Mouse (Mus musculus) liver, adult 2 months (tissue): ENCODE measurements at regions not wholly inside any gene's neighbourhood (a gene's known extent, or its start where the extent isn't known, plus 50 kb on each side); places are given as distances from the start of the nearest gene placed in this dataset.

Source experiments
- DNase-seq: peaks from one replicate; pipeline ENCODE4 v3.0.0-alpha.2; 2011; ENCODE audit warnings: low read depth, low spot score; ENCODE audit errors: extremely low read depth
- H3K27ac ChIP-seq: fragments of 200-500 bp; replicated peaks from 2 replicates; pipeline ENCODE4 v1.5.1; 2012; ENCODE audit warnings: low read depth, mild to moderate bottlenecking, control low read depth, inconsistent platforms, low read length; ENCODE audit not compliant: insufficient read depth
- H3K27me3 ChIP-seq: fragments of 200-500 bp; 2 replicates; pipeline ENCODE4 v1.6.1; 2012; ENCODE audit warnings: mild to moderate bottlenecking, moderate library complexity, low read length, inconsistent platforms; ENCODE audit not compliant: control insufficient read depth, insufficient read depth
- H3K36me3 ChIP-seq: fragments of 200-500 bp; 2 replicates; pipeline ENCODE4 v1.6.1; 2012; ENCODE audit warnings: low read length, inconsistent platforms; ENCODE audit not compliant: control insufficient read depth, insufficient read depth
- H3K4me1 ChIP-seq: fragments of 200-500 bp; 2 replicates; pipeline ENCODE4 v1.6.1; 2011; ENCODE audit warnings: low read length; ENCODE audit not compliant: control insufficient read depth, insufficient read depth
- H3K4me3 ChIP-seq: fragments of 200-500 bp; 2 replicates; pipeline ENCODE4 v1.5.1; 2011; ENCODE audit warnings: low read depth, mild to moderate bottlenecking, control low read depth, low read length, moderate library complexity; ENCODE audit not compliant: insufficient read depth
- H3K79me2 ChIP-seq: fragments of 200-500 bp; 2 replicates; pipeline ENCODE4 v1.6.1; 2012; ENCODE audit warnings: inconsistent platforms, mild to moderate bottlenecking, low read length, moderate library complexity; ENCODE audit not compliant: control insufficient read depth, insufficient read depth
- H3K9ac ChIP-seq: fragments of 200-500 bp; 2 replicates; pipeline ENCODE4 v1.6.1; 2012; ENCODE audit warnings: low read depth, mild to moderate bottlenecking, control low read depth, inconsistent platforms, low read length
- CTCF ChIP-seq: fragments of 200-500 bp; IDR thresholded peaks from 2 replicates; pipeline ENCODE4 v1.5.1; 2011; ENCODE audit warnings: low read depth, low read length, control low read depth
- POLR2A ChIP-seq: fragments of 200-500 bp; IDR thresholded peaks from 2 replicates; pipeline ENCODE4 v1.6.1; 2011; ENCODE audit warnings: low read length, control low read depth; ENCODE audit not compliant: insufficient read depth; ENCODE audit errors: extremely low read depth
- WGBS: fragments of 180-500 bp; shearing (Covaris S2); methylation state at CpG from one replicate; pipeline ENCODE4 v1.1.7; 2018; 5-methylcytosine and 5-hydroxymethylcytosine counted together

DNA sequence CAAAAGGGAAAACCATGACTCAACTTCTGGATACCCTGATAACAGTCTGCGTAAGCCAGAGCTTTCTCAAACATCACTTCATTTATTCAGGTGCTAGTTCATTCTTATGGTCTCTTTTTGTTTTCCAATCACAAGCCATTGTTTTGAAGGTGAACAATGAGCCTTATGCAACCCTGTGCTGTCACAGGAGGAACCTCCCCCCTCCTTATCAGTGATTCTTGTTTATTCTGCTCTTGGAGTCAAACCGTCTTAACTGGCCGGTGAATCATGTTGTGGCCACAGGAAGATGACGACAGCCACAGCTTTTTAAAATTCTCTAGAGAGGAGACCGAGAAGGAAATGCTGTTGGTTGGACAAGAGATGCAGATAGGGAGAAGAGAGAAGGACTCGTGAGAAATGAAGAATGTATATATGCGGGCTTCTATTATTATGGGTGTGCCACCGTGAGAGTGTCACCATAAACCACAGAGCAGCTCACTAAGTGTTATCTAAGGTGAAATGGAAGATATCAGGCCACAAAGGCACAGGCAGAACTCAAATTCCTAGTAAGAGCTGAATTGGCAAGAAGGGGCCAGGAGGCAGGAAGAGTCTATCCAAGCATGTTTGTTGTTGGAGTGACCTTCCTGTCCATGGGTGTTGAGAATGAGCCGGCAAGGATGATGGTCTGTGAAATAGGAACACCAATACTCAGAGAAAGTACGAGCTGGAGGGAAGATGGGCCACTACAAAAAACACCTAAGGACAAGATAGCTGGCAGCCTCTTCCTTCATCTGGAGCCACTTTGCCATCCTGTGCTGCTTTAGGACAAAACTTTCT, 151.8 kb downstream of the Kdr start:
- H3K36me3 ChIP-seq = no peaks in the 10 kb centered on the region
- no peak overlapping the region for H3K4me3 ChIP-seq
- no peaks in the 10 kb centered on the region for H3K79me2 ChIP-seq
- 36% methylated on average over 10 of the region's 10 CpGs for WGBS
- H3K27ac ChIP-seq = no peak overlapping the region; the same call in 1 of the 2 replicates
- H3K4me1 ChIP-seq = no peaks in the 10 kb centered on the region; the same call in 1 of the 2 replicates
- TF ChIP-seq POLR2A (no peak), CTCF (no peak)
- no peaks in the 10 kb centered on the region for H3K27me3 ChIP-seq
- no peak overlapping the region for H3K9ac ChIP-seq
- peak; percentile 1 for DNase-seq

DNA sequence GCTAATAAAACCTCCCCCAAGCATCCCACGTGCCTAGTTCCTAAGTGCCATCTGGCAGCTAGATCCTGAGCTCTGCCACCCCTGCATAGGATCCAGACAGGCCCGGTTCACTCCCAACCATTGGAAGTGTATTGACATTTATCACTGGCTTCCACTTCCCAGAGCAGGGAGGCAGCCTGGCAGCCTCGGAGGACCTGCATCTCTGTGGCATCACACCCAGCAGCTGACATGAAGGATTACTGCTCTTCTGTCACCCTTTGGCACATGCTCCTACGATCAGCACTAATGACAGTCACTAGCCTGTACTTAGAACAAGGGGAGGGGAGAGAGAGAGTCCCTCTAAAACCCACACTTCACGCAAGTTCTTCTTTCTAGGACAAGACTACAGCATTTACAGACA, 152.7 kb downstream of the Kdr start:
- Histone ChIP-seq H3K36me3 (no peaks in the 10 kb centered on the region), H3K4me1 (no peaks in the 10 kb centered on the region; the same call in 1 of the 2 replicates), H3K4me3 (no peak overlapping the region), H3K9ac (no peak overlapping the region), H3K27me3 (no peaks in the 10 kb centered on the region), H3K27ac (no peak overlapping the region), H3K79me2 (no peaks in the 10 kb centered on the region)
- DNase-seq = no peak
- TF ChIP-seq CTCF (no peak), POLR2A (no peak)
- WGBS = 59% methylated on average over 5 of the region's 5 CpGs

DNA sequence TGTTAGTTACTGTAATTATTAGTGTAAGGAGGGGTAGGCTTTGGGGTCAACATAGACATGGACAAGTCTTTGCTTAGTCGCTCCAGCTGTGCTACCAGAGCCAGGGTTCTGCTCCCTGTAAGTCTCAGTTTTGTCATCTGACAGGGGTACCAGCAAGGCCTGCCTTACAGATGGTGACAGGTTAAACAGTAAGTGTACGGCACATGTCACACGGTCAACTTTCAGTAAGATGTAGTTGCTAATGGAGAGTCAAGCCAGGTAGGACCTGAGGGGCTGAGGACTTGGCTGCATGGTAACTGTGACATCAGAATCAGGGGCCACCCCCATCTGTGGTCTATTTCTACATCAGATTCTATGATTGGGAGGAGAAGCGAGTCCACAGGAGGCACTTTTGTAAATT, 153.6 kb downstream of the Kdr start:
- Histone ChIP-seq H3K36me3 (no peaks in the 10 kb centered on the region), H3K27me3 (no peaks in the 10 kb centered on the region), H3K4me3 (no peak overlapping the region), H3K9ac (no peak overlapping the region), H3K27ac (no peak overlapping the region), H3K4me1 (no peaks in the 10 kb centered on the region; the same call in 1 of the 2 replicates), H3K79me2 (no peaks in the 10 kb centered on the region)
- DNase-seq = no peak
- TF ChIP-seq CTCF (no peak), POLR2A (no peak)
- 97% methylated on average over 4 of the region's 4 CpGs for WGBS

DNA sequence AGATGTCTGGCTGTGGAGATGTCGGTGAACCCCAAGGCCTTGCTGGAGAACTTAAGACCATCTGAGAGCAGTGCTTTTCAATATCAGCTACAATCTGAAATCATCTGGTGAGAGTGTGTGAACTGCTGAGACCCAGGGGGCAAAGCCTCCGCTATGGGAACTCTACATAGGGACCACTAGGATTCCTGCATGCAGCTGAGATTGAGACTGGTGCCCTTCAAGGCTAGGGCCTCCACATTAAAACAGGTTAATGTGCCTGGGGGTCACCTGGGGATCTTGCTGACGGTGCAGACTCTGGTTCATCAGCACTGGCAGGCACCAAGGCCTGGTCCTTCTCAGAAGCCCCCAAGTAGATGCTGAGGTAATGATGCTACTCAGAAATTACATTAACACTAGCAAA, 154.6 kb downstream of the Kdr start:
- Histone ChIP-seq H3K36me3 (no peaks in the 10 kb centered on the region), H3K27me3 (no peaks in the 10 kb centered on the region), H3K4me3 (no peak overlapping the region), H3K27ac (no peak overlapping the region), H3K4me1 (no peaks in the 10 kb centered on the region; the same call in 1 of the 2 replicates), H3K79me2 (no peaks in the 10 kb centered on the region), H3K9ac (no peak overlapping the region)
- DNase-seq = no peak
- no peak for TF ChIP-seq CTCF
- TF ChIP-seq POLR2A = no peak
- WGBS = 91% methylated on average over 3 of the region's 3 CpGs

DNA sequence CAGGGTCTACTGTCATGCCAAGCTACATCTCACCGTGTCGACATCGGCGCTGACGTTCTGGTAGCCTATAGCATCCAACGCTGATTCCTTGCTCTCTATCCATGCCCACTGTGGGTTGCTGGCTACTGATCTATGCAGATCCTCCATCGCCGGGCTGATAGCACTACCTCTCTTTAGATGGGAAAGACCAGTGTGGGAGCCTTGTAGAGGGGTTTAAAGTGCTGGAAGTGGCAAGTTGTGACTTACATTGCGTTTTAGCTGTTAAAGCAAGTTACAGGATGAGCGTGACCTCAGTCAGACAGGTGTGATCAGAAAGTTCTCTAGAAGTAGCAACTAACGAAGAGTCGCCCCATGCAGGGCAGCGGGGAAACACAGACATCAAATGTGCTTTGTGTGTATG, 160.9 kb downstream of the Kdr start:
- no peaks in the 10 kb centered on the region for H3K79me2 ChIP-seq
- no peak overlapping the region for H3K27ac ChIP-seq
- H3K9ac ChIP-seq = no peak overlapping the region
- no peak for TF ChIP-seq POLR2A
- no peak for TF ChIP-seq CTCF
- no peaks in the 10 kb centered on the region for H3K4me1 ChIP-seq
- WGBS = 95% methylated on average over 13 of the region's 13 CpGs
- no peak overlapping the region for H3K4me3 ChIP-seq
- H3K27me3 ChIP-seq = no peaks in the 10 kb centered on the region; the same call in 1 of the 2 replicates
- no peak for DNase-seq
- no peaks in the 10 kb centered on the region for H3K36me3 ChIP-seq

DNA sequence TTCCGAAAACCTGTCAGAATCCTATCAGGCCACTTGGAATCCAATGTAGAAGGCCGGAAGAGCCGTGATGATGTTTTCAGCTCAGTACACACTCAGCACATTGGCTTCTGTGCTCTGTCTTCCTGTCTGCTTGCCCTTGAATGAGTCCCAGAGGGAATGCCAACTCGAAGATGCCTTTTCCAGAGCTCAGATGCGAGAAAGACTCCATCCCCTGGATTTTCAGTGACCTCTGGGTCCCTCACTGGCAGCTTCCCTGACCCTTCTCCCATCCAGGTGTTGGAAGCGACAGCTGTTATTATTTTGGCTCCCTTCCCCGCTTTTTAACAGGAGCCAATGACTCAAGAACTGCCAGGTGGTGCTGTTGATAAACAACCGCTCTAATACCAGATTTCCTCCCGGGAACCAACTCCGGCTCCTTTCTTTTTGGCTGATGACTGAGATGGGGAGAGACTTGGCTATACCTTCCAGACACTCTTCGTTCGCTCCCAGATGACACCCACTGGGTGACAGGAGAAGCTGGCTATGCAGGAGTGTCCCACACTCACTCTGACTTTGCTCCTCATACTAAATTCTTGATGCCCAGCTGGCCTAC, 163.8 kb downstream of the Kdr start:
- H3K4me3 ChIP-seq = no peak overlapping the region
- TF ChIP-seq CTCF (no peak), POLR2A (no peak)

More for the DNA sequence above, 163.8 kb downstream of the Kdr start:
- WGBS = 81% methylated on average over 12 of the region's 12 CpGs
- no peaks in the 10 kb centered on the region; the same call in 1 of the 2 replicates for H3K27me3 ChIP-seq
- H3K27ac ChIP-seq = no peak overlapping the region
- no peaks in the 10 kb centered on the region for H3K79me2 ChIP-seq
- no peaks in the 10 kb centered on the region for H3K4me1 ChIP-seq
- DNase-seq = no peak
- no peaks in the 10 kb centered on the region for H3K36me3 ChIP-seq
- no peak overlapping the region for H3K9ac ChIP-seq
